Mouse (Mus musculus) cortical plate, adult 2 months (tissue): ENCODE results near the gene Cd2bp2.

Source experiments
- CTCF ChIP-seq: fragments of 200-500 bp; IDR thresholded peaks from 2 replicates; pipeline ENCODE4 v1.5.1; 2011; ENCODE audit warnings: mild to moderate bottlenecking, control low read depth, low read length; ENCODE audit not compliant: insufficient read depth; ENCODE audit errors: extremely low read depth
- POLR2A ChIP-seq: fragments of 200-500 bp; IDR thresholded peaks from 2 replicates; pipeline ENCODE4 v1.6.1; 2011; ENCODE audit warnings: mild to moderate bottlenecking, low read length, control low read depth; ENCODE audit not compliant: insufficient read depth; ENCODE audit errors: extremely low read depth

GRCm38 (mm10) chr7:127231826-127232621 is 36.2 kb upstream of the Cd2bp2 start:
- TF ChIP-seq POLR2A (no peak), CTCF (no peak)
